ENCODE assay signal across 8 mouse cellular contexts in genomic region chr13:23760240-23760971, GRCm38 (mm10). TPM values are rescaled to one million over a fixed set of nuclear protein-coding genes. Genes with fewer than 3 reads are reported as not detected.
DNase-seq lines count a peak whose midpoint lies in the region; ATAC-seq and TF ChIP-seq lines count a peak whose summit lies in the region.

No protein-coding gene starts in this region.

- no peak for TF ChIP-seq POLR2A in lung, adult 2 months (IDR thresholded peaks at IDR 0.05; ENCODE audit: borderline replicate concordance, extremely low read depth, low read depth, low read length)
- TF ChIP-seq POLR2A in liver, adult 2 months (IDR thresholded peaks at IDR 0.05; ENCODE audit: extremely low read depth, insufficient read depth, low read length) = no peak

- H3K27ac ChIP-seq in forebrain, embryonic 12.5 days = peak overlapping the region; percentile 94
- no peak overlapping the region for H3K27ac ChIP-seq in liver, adult 2 months (replicated peaks; ENCODE audit: insufficient read depth, low read depth, low read length)
- peak overlapping the region; percentile 87 for H3K27ac ChIP-seq in stomach, embryonic 16.5 days (ENCODE audit: low read length)

- peak overlapping the region; percentile 70 for H3K4me2 ChIP-seq in forebrain, embryonic 12.5 days
- peak overlapping the region; percentile 75 for H3K4me2 ChIP-seq in stomach, embryonic 16.5 days (ENCODE audit: low read depth, low read length)

- no peaks in the 10 kb centered on the region for H3K27me3 ChIP-seq in forebrain, embryonic 12.5 days
- H3K27me3 ChIP-seq in liver, adult 2 months (ENCODE audit: control insufficient read depth, insufficient read depth, low read length) = no peaks in the 10 kb centered on the region
- H3K27me3 ChIP-seq in stomach, embryonic 16.5 days (ENCODE audit: control insufficient read depth, insufficient read depth, low read length) = no peaks in the 10 kb centered on the region

- ATAC-seq in forebrain, embryonic 12.5 days (ENCODE audit: low FRiP score) = no peak
- no peak for ATAC-seq in stomach, embryonic 16.5 days (ENCODE audit: insufficient read depth, low FRiP score)

- peak overlapping the region; percentile 62 for H3K9ac ChIP-seq in forebrain, embryonic 12.5 days
- H3K9ac ChIP-seq in liver, adult 2 months (ENCODE audit: low read depth, low read length) = peak overlapping the region; percentile 43; the same call in 1 of the 2 replicates
- peak overlapping the region; percentile 70 for H3K9ac ChIP-seq in stomach, embryonic 16.5 days (ENCODE audit: low read length)

- intact Hi-C loops in gastrocnemius, postnatal 14 days (cut with DNase I; ENCODE audit: low total_unique reads) = no loop called here

- no peak for DNase-seq in lung, adult 2 months
- no peak for DNase-seq in lung, postnatal 14 days
- DNase-seq in R1 (ENCODE audit: low read depth, low spot score) = peak; percentile 88
- no peak for DNase-seq in liver, adult 2 months (ENCODE audit: extremely low read depth, low read depth, low spot score)
- DNase-seq in adrenal gland, adult 18-20 months (ENCODE audit: low spot score in 2 of 2) = no peak
- DNase-seq in gastrocnemius, postnatal 14 days = no peak

- H3K4me1 ChIP-seq in lung, adult 2 months (ENCODE audit: control insufficient read depth, insufficient read depth, low read length) = peaks cover 2% of the 10 kb centered on the region
- peaks cover 30% of the 10 kb centered on the region for H3K4me1 ChIP-seq in forebrain, embryonic 12.5 days
- peaks cover 11% of the 10 kb centered on the region; the same call in 1 of the 2 replicates for H3K4me1 ChIP-seq in liver, adult 2 months (ENCODE audit: control insufficient read depth, insufficient read depth, low read length)
- peaks cover 18% of the 10 kb centered on the region for H3K4me1 ChIP-seq in stomach, embryonic 16.5 days (ENCODE audit: control insufficient read depth, insufficient read depth, low read length)

- TF ChIP-seq CTCF in lung, adult 2 months (IDR thresholded peaks at IDR 0.05; ENCODE audit: insufficient read depth, low read length) = no peak
- no peak for TF ChIP-seq CTCF in liver, adult 2 months (IDR thresholded peaks at IDR 0.05; ENCODE audit: low read depth, low read length)

- no peaks in the 10 kb centered on the region for H3K9me3 ChIP-seq in forebrain, embryonic 12.5 days
- no peaks in the 10 kb centered on the region for H3K9me3 ChIP-seq in stomach, embryonic 16.5 days (replicated peaks; ENCODE audit: control insufficient read depth, low read length)

- 1% methylated on average over 26 of the region's 27 CpGs for WGBS in lung, adult 2 months
- 2% methylated on average over 19 of the region's 27 CpGs for WGBS in forebrain, embryonic 12.5 days
- WGBS in liver, adult 2 months = 5% methylated on average over 25 of the region's 27 CpGs
- 2% methylated on average over 21 of the region's 27 CpGs for WGBS in stomach, embryonic 16.5 days

- peak overlapping the region; percentile 19 for H3K4me3 ChIP-seq in lung, adult 2 months (replicated peaks; ENCODE audit: extremely low read depth, low read depth, low read length)
- H3K4me3 ChIP-seq in forebrain, embryonic 12.5 days (replicated peaks) = peak overlapping the region; percentile 41
- H3K4me3 ChIP-seq in liver, adult 2 months (ENCODE audit: insufficient read depth, low read depth, low read length) = peak overlapping the region; percentile 67; the same call in 1 of the 2 replicates
- H3K4me3 ChIP-seq in stomach, embryonic 16.5 days (replicated peaks; ENCODE audit: low read length) = peak overlapping the region; percentile 59

- H3K36me3 ChIP-seq in forebrain, embryonic 12.5 days (replicated peaks) = no peaks in the 10 kb centered on the region
- no peaks in the 10 kb centered on the region for H3K36me3 ChIP-seq in liver, adult 2 months (ENCODE audit: control insufficient read depth, insufficient read depth, low read length)
- H3K36me3 ChIP-seq in stomach, embryonic 16.5 days (ENCODE audit: control insufficient read depth, insufficient read depth, low read length) = no peaks in the 10 kb centered on the region

- H3K79me2 ChIP-seq in liver, adult 2 months (ENCODE audit: control insufficient read depth, insufficient read depth, low read length) = no peaks in the 10 kb centered on the region

RNA-seq across cellular contexts. Expression of gene Hist1h4a, which starts 0.6 kb away (rescaled TPM):
- polyA plus RNA-seq in lung, adult 2 months (2012; rRNA removed) = 2.4 and 2.9 TPM in 2 replicates
- 0.88 TPM in 1 of 2 replicates, not detected in the other for polyA plus RNA-seq in forebrain, embryonic 12.5 days (2016; fragmentation: Nextera tagmentation; extraction: Ambion mirVana)
- 21.0 and 54.0 TPM in 2 replicates for total RNA-seq in liver, adult 2 months (2014; rRNA removed)
- polyA plus RNA-seq in liver, adult 2 months (2012; rRNA removed) = 0.76 TPM in 1 of 2 replicates, not detected in the other
- polyA plus RNA-seq in stomach, embryonic 16.5 days (2015; fragmentation: Nextera tagmentation; extraction: Ambion mirVana) = 0.28 and 1.5 TPM in 2 replicates
- 10 to 100 TPM; 21.6 to 23.4 TPM for total RNA-seq in adrenal gland, adult 18-20 months (2021)
- 10 to 100 TPM; 55.4 to 68.5 TPM for total RNA-seq in gastrocnemius, postnatal 14 days (2021)

RNA-seq across cellular contexts. Expression of gene Hist1h3a, which starts 1.8 kb away (rescaled TPM):
- 3.1 and 4.3 TPM in 2 replicates for polyA plus RNA-seq in lung, adult 2 months (2012; rRNA removed)
- polyA plus RNA-seq in forebrain, embryonic 12.5 days (2016; fragmentation: Nextera tagmentation; extraction: Ambion mirVana) = 5.1 and 5.2 TPM in 2 replicates
- 18.3 and 43.5 TPM in 2 replicates for total RNA-seq in liver, adult 2 months (2014; rRNA removed)
- polyA plus RNA-seq in liver, adult 2 months (2012; rRNA removed) = 2.0 TPM in 2 replicates
- 2.0 and 3.5 TPM in 2 replicates for polyA plus RNA-seq in stomach, embryonic 16.5 days (2015; fragmentation: Nextera tagmentation; extraction: Ambion mirVana)
- 10 to 100 TPM; 18.1 to 28.1 TPM for total RNA-seq in adrenal gland, adult 18-20 months (2021)
- total RNA-seq in gastrocnemius, postnatal 14 days (2021) = 10 to 100 TPM; 70.9 to 73.7 TPM

RNA-seq across cellular contexts. Expression of gene Hist1h1a, which starts 3.1 kb away (rescaled TPM):
- not detected in 2 replicates for polyA plus RNA-seq in lung, adult 2 months (2012; rRNA removed)
- polyA plus RNA-seq in forebrain, embryonic 12.5 days (2016; fragmentation: Nextera tagmentation; extraction: Ambion mirVana) = 3.3 and 4.0 TPM in 2 replicates
- 5.6 and 6.2 TPM in 2 replicates for total RNA-seq in liver, adult 2 months (2014; rRNA removed)
- 0.12 TPM in 1 of 2 replicates, not detected in the other for polyA plus RNA-seq in liver, adult 2 months (2012; rRNA removed)
- 1.3 TPM in 2 replicates for polyA plus RNA-seq in stomach, embryonic 16.5 days (2015; fragmentation: Nextera tagmentation; extraction: Ambion mirVana)
- 10 to 100 TPM in 1 of 2 experiments, 1 to 10 TPM in 1; 7.1 to 14.2 TPM for total RNA-seq in adrenal gland, adult 18-20 months (2021)
- 10 to 100 TPM; 45.7 to 47.5 TPM for total RNA-seq in gastrocnemius, postnatal 14 days (2021)

RNA-seq across cellular contexts. Expression of gene Hist1h4b, which starts 3.6 kb away (rescaled TPM):
- polyA plus RNA-seq in lung, adult 2 months (2012; rRNA removed) = 2.5 and 2.8 TPM in 2 replicates
- 5.3 and 8.2 TPM in 2 replicates for polyA plus RNA-seq in forebrain, embryonic 12.5 days (2016; fragmentation: Nextera tagmentation; extraction: Ambion mirVana)
- 62.4 and 63.4 TPM in 2 replicates for total RNA-seq in liver, adult 2 months (2014; rRNA removed)
- 1.2 TPM in 1 of 2 replicates, not detected in the other for polyA plus RNA-seq in liver, adult 2 months (2012; rRNA removed)
- 1.2 and 3.7 TPM in 2 replicates for polyA plus RNA-seq in stomach, embryonic 16.5 days (2015; fragmentation: Nextera tagmentation; extraction: Ambion mirVana)
- 10 to 100 TPM; 61.2 to 90.4 TPM for total RNA-seq in adrenal gland, adult 18-20 months (2021)
- total RNA-seq in gastrocnemius, postnatal 14 days (2021) = 10 to 100 TPM; 56.8 to 62.2 TPM

RNA-seq across cellular contexts. Expression of gene Hist1h3b, which starts 8.3 kb away (rescaled TPM):
- 2.6 and 3.8 TPM in 2 replicates for polyA plus RNA-seq in lung, adult 2 months (2012; rRNA removed)
- 14.0 and 15.8 TPM in 2 replicates for polyA plus RNA-seq in forebrain, embryonic 12.5 days (2016; fragmentation: Nextera tagmentation; extraction: Ambion mirVana)
- 15.2 and 31.1 TPM in 2 replicates for total RNA-seq in liver, adult 2 months (2014; rRNA removed)
- polyA plus RNA-seq in liver, adult 2 months (2012; rRNA removed) = 0.23 and 0.58 TPM in 2 replicates
- polyA plus RNA-seq in stomach, embryonic 16.5 days (2015; fragmentation: Nextera tagmentation; extraction: Ambion mirVana) = 7.0 and 7.5 TPM in 2 replicates
- total RNA-seq in adrenal gland, adult 18-20 months (2021) = 10 to 100 TPM; 16.4 to 23.4 TPM
- total RNA-seq in gastrocnemius, postnatal 14 days (2021) = 10 to 100 TPM; 86.8 to 91.4 TPM
